Mouse (Mus musculus) intestine, postnatal 0 days (tissue): ENCODE data around the gene Cfap97. TPM values are rescaled to one million over a fixed set of nuclear protein-coding genes. Genes with fewer than 3 reads are reported as not detected.

Experiments used
- ATAC-seq: fragments of 200-750 bp; cut with Nextera tagmentation; 2 replicates; pipeline ENCODE4 v1.8.0; 2017; ENCODE audit warnings: mild to moderate bottlenecking, moderate TSS enrichment, moderate library complexity
- H3K27ac ChIP-seq: fragments of 300-500 bp; sonication (generic); 2 replicates; pipeline ENCODE4 v1.5.1; 2014; ENCODE audit warnings: mild to moderate bottlenecking, low read depth, low read length, moderate library complexity
- H3K27me3 ChIP-seq: fragments of 300-500 bp; sonication (generic); replicated peaks from 2 replicates; pipeline ENCODE4 v1.6.1; 2014; ENCODE audit warnings: low read length, mixed read lengths; ENCODE audit not compliant: control insufficient read depth, insufficient read depth
- H3K36me3 ChIP-seq: fragments of 300-500 bp; sonication (generic); 2 replicates; pipeline ENCODE4 v1.6.1; 2014; ENCODE audit warnings: mild to moderate bottlenecking, moderate library complexity; ENCODE audit not compliant: control insufficient read depth, insufficient read depth
- H3K4me1 ChIP-seq: fragments of 300-500 bp; sonication (generic); replicated peaks from 2 replicates; pipeline ENCODE4 v1.6.1; 2014; ENCODE audit warnings: antibody characterized with exemption, low read length, mixed read lengths; ENCODE audit not compliant: control insufficient read depth, insufficient read depth
- H3K4me2 ChIP-seq: fragments of 300-500 bp; sonication (generic); replicated peaks from 2 replicates; pipeline ENCODE4 v1.6.1; 2014; ENCODE audit warnings: low read depth, mild to moderate bottlenecking, moderate library complexity
- H3K4me3 ChIP-seq: fragments of 300-500 bp; sonication (generic); 2 replicates; pipeline ENCODE4 v1.5.1; 2014; ENCODE audit warnings: low read depth, low read length
- H3K9ac ChIP-seq: fragments of 300-500 bp; sonication (generic); 2 replicates; pipeline ENCODE4 v1.6.1; 2014; ENCODE audit warnings: mild to moderate bottlenecking, low read depth, low read length
- H3K9me3 ChIP-seq: fragments of 300-500 bp; sonication (generic); 2 replicates; pipeline ENCODE4 v1.6.1; 2016; ENCODE audit warnings: mixed run types; ENCODE audit not compliant: control insufficient read depth
- CTCF ChIP-seq: sonication (generic); IDR thresholded peaks from 2 replicates; pipeline ENCODE4 v1.5.1; 2016; ENCODE audit warnings: low read depth, mild to moderate bottlenecking, control low read depth, antibody characterized with exemption, moderate library complexity
- WGBS: fragments of 180-500 bp; shearing (Covaris S2); extraction: QIAGEN DNeasy Blood & Tissue Kit; methylation state at CpG from one replicate; pipeline ENCODE4 v1.1.7; 2014; 5-methylcytosine and 5-hydroxymethylcytosine counted together
- polyA plus RNA-seq: library from polyadenylated mRNA; unstranded; fragments of >200 nt; fragmentation: Nextera tagmentation; extraction: Ambion mirVana; gene quantifications from 2 replicates; pipeline ENCODE4 v1.2.1, GENCODE M21; 2015

Cfap97 gene
- polyA plus RNA-seq, 1 experiment from 2014 or later = 15.2 TPM

GRCm38 (mm10) chr8:46204974-46205640, 53.5 kb downstream of the Cfap97 start:
- Histone ChIP-seq H3K9me3 (no peaks in the 10 kb centered on the region), H3K36me3 (peaks cover 21% of the 10 kb centered on the region), H3K4me2 (no peak overlapping the region), H3K4me1 (no peaks in the 10 kb centered on the region), H3K4me3 (no peak overlapping the region), H3K27ac (no peak overlapping the region), H3K9ac (no peak overlapping the region), H3K27me3 (no peaks in the 10 kb centered on the region)
- TF ChIP-seq CTCF = no peak
- WGBS = 79% methylated on average over 9 of the region's 9 CpGs
- no peak for ATAC-seq

- H3K9ac ChIP-seq = no peak overlapping the region
Measured at GRCm38 (mm10) chr8:46206107-46206506, 54.5 kb downstream of the Cfap97 start.

GRCm38 (mm10) chr8:46208354-46208753, 56.8 kb downstream of the Cfap97 start:
- H3K27me3 ChIP-seq = no peaks in the 10 kb centered on the region; the same call in 1 of the 2 replicates
- peaks cover 21% of the 10 kb centered on the region for H3K36me3 ChIP-seq
- WGBS = 80% methylated on average over 12 of the region's 12 CpGs
- no peak for ATAC-seq
- H3K4me3 ChIP-seq = no peak overlapping the region
- no peak for TF ChIP-seq CTCF
- no peak overlapping the region for H3K9ac ChIP-seq
- H3K4me1 ChIP-seq = 0 out of 2 replicates have a peak, but pooled peaks cover 5% of the 10 kb centered on the region
- H3K9me3 ChIP-seq = no peaks in the 10 kb centered on the region
- H3K27ac ChIP-seq = no peak overlapping the region
- H3K4me2 ChIP-seq = 0 out of 2 replicates have a peak overlapping the region, but pooled peaks have one; percentile 10

More at GRCm38 (mm10) chr8:46206107-46206506, 54.5 kb downstream of the Cfap97 start:
- Histone ChIP-seq H3K9me3 (no peaks in the 10 kb centered on the region), H3K36me3 (peaks cover 21% of the 10 kb centered on the region), H3K27me3 (no peaks in the 10 kb centered on the region), H3K4me1 (no peaks in the 10 kb centered on the region), H3K27ac (no peak overlapping the region), H3K4me2 (no peak overlapping the region), H3K4me3 (no peak overlapping the region)
- WGBS = 92% methylated on average over 6 of the region's 6 CpGs
- ATAC-seq = no peak
- TF ChIP-seq CTCF = no peak

- no peak for ATAC-seq
- H3K36me3 ChIP-seq = peaks cover 21% of the 10 kb centered on the region
- no peak overlapping the region for H3K27ac ChIP-seq
- H3K9ac ChIP-seq = no peak overlapping the region
- no peak overlapping the region for H3K4me3 ChIP-seq
- peak overlapping the region; percentile 10; the same call in 1 of the 2 replicates for H3K4me2 ChIP-seq
- no peak for TF ChIP-seq CTCF
- H3K27me3 ChIP-seq = no peaks in the 10 kb centered on the region; the same call in 1 of the 2 replicates
- H3K9me3 ChIP-seq = no peaks in the 10 kb centered on the region
- 0 out of 2 replicates have a peak, but pooled peaks cover 5% of the 10 kb centered on the region for H3K4me1 ChIP-seq
- 84% methylated on average over 15 of the region's 15 CpGs for WGBS
Measured at GRCm38 (mm10) chr8:46209057-46209456, 57.5 kb downstream of the Cfap97 start.

- TF ChIP-seq CTCF = 0 out of 2 replicates have a peak, but pooled peaks have one; percentile 9
- H3K4me3 ChIP-seq = peak within 1 kb of the TSS; percentile 70
- peaks cover 21% of the 10 kb centered on the region for H3K36me3 ChIP-seq
- H3K9me3 ChIP-seq = no peaks in the 10 kb centered on the region
- peak within 1 kb of the TSS; percentile 80 for H3K4me2 ChIP-seq
- peak within 1 kb of the TSS; percentile 83 for H3K9ac ChIP-seq
- WGBS = under 1% methylated on average over 76 of the region's 84 CpGs
- peak within 1 kb of the TSS; percentile 92 for H3K27ac ChIP-seq
- ATAC-seq = peak; percentile 87
- H3K27me3 ChIP-seq = no peaks in the 10 kb centered on the region; the same call in 1 of the 2 replicates
- 0 out of 2 replicates have a peak, but pooled peaks cover 5% of the 10 kb centered on the region for H3K4me1 ChIP-seq
Measured at GRCm38 (mm10) chr8:46210404-46211315, 59.1 kb downstream of the Cfap97 start, which contains the start of gene Slc25a4. Gene Slc25a4 (minus strand): TSS chr8:46211284.

GRCm38 (mm10) chr8:46211611-46212071, 60.1 kb downstream of the Cfap97 start:
- no peaks in the 10 kb centered on the region; the same call in 1 of the 2 replicates for H3K27me3 ChIP-seq
- 0 out of 2 replicates have a peak overlapping the region, but pooled peaks have one; percentile 23 for H3K27ac ChIP-seq
- H3K4me2 ChIP-seq = peak overlapping the region; percentile 80
- ATAC-seq = no peak
- no peaks in the 10 kb centered on the region for H3K9me3 ChIP-seq
- H3K4me1 ChIP-seq = 0 out of 2 replicates have a peak, but pooled peaks cover 5% of the 10 kb centered on the region
- peaks cover 15% of the 10 kb centered on the region for H3K36me3 ChIP-seq
- WGBS = 27% methylated on average over 13 of the region's 13 CpGs
- peak overlapping the region; percentile 83; the same call in 1 of the 2 replicates for H3K9ac ChIP-seq
- H3K4me3 ChIP-seq = peak overlapping the region; percentile 70
- no peak for TF ChIP-seq CTCF
